Mouse (Mus musculus) kidney, postnatal 36 days (tissue): Measurements from ENCODE around the gene Kcnh7.
A peak's percentile ranks its signal among the peaks of the same experiment; 100 is the strongest.

Experiments used
- DNase-seq, 2 experiments: peaks; one replicate each; pipeline ENCODE4 v3.0.0; 2021 to 2022; ENCODE audit warnings: mixed read lengths in 2 of 2

Kcnh7 gene

GRCm38 (mm10) chr2:63183563-63184545 lies at the start of gene Kcnh7:
TSS of gene Kcnh7 (minus strand) at chr2:63184287.
- peak in 1 of 2 experiments; percentile 4 for DNase-seq

GRCm38 (mm10) chr2:63207435-63207834 lies 23.3 kb upstream of the Kcnh7 start:
- no peak for DNase-seq

- peak; percentile 15 to 20 for DNase-seq
These were observed 1.9 kb upstream of the Kcnh7 start for GRCm38 (mm10) chr2:63186014-63186413.

- DNase-seq = peak; percentile 12 to 40
These were observed 704 bp upstream of the Kcnh7 start for GRCm38 (mm10) chr2:63184551-63185430.

- DNase-seq = no peak
These were observed 30.4 kb downstream of the Kcnh7 start for GRCm38 (mm10) chr2:63153701-63154100.

- DNase-seq = no peak
These were observed 56.1 kb downstream of the Kcnh7 start for GRCm38 (mm10) chr2:63127762-63128516.

GRCm38 (mm10) chr2:63120316-63120715 lies 63.8 kb downstream of the Kcnh7 start:
- DNase-seq = no peak

GRCm38 (mm10) chr2:63117209-63118193 lies 66.6 kb downstream of the Kcnh7 start:
- DNase-seq = no peak

GRCm38 (mm10) chr2:63105971-63106370 lies 78.1 kb downstream of the Kcnh7 start:
- DNase-seq = no peak

GRCm38 (mm10) chr2:63099676-63100075 lies 84.4 kb downstream of the Kcnh7 start:
- no peak for DNase-seq

GRCm38 (mm10) chr2:63091775-63092174 lies 92.3 kb downstream of the Kcnh7 start:
- no peak for DNase-seq

GRCm38 (mm10) chr2:63090447-63090846 lies 93.6 kb downstream of the Kcnh7 start:
- no peak for DNase-seq

- no peak for DNase-seq
These were observed 125.7 kb downstream of the Kcnh7 start for GRCm38 (mm10) chr2:63058386-63058785.

- DNase-seq = no peak
These were observed 134.2 kb downstream of the Kcnh7 start for GRCm38 (mm10) chr2:63049884-63050283.

- DNase-seq = no peak
These were observed 144.4 kb downstream of the Kcnh7 start for GRCm38 (mm10) chr2:63039718-63040117.

- no peak for DNase-seq
These were observed 169.2 kb downstream of the Kcnh7 start for GRCm38 (mm10) chr2:63014909-63015308.

- DNase-seq = no peak
These were observed 174.9 kb downstream of the Kcnh7 start for GRCm38 (mm10) chr2:63009141-63009540.

- no peak for DNase-seq
These were observed 181.3 kb downstream of the Kcnh7 start for GRCm38 (mm10) chr2:63002784-63003183.

GRCm38 (mm10) chr2:62997692-62998091 lies 186.4 kb downstream of the Kcnh7 start:
- DNase-seq = no peak

- no peak for DNase-seq
These were observed 195.5 kb downstream of the Kcnh7 start for GRCm38 (mm10) chr2:62988616-62989015.

GRCm38 (mm10) chr2:62983936-62984335 lies 200.2 kb downstream of the Kcnh7 start:
- no peak for DNase-seq
